Mouse (Mus musculus): ENCODE measurements around the gene Nrxn3. TPM values are rescaled to one million over a fixed set of nuclear protein-coding genes. Genes with fewer than 3 reads are reported as not detected.

Nrxn3 gene
- polyA plus RNA-seq, 1 experiment from 2014 or later = 6.9 TPM

GRCm38 (mm10) chr12:88957431-88957830 lies 234.8 kb downstream of the Nrxn3 start:
- no peaks in the 10 kb centered on the region for H3K27me3 ChIP-seq (ENCODE audit: poor library complexity, severe bottlenecking)
- no peaks in the 10 kb centered on the region for H3K36me3 ChIP-seq (replicated peaks)
- H3K4me3 ChIP-seq = no peak overlapping the region
- H3K27ac ChIP-seq = no peak overlapping the region
- 79% methylated on average over 3 of the region's 3 CpGs for WGBS
- H3K9me3 ChIP-seq = no peaks in the 10 kb centered on the region
- H3K4me1 ChIP-seq = no peaks in the 10 kb centered on the region
- no peak for DNase-seq (ENCODE audit: extremely low spot score, low spot score)

GRCm38 (mm10) chr12:88960817-88961216 lies 238.1 kb downstream of the Nrxn3 start:
- no peaks in the 10 kb centered on the region for H3K9me3 ChIP-seq
- DNase-seq (ENCODE audit: extremely low spot score, low spot score) = no peak
- H3K27ac ChIP-seq = no peak overlapping the region
- H3K36me3 ChIP-seq (replicated peaks) = no peaks in the 10 kb centered on the region
- H3K27me3 ChIP-seq (ENCODE audit: poor library complexity, severe bottlenecking) = no peaks in the 10 kb centered on the region
- H3K4me1 ChIP-seq = no peaks in the 10 kb centered on the region
- WGBS = 95% methylated on average over 1 of the region's 1 CpGs
- no peak overlapping the region for H3K4me3 ChIP-seq

GRCm38 (mm10) chr12:88966329-88966728 lies 243.7 kb downstream of the Nrxn3 start:
- no peak overlapping the region for H3K27ac ChIP-seq
- no peak for DNase-seq (ENCODE audit: extremely low spot score, low spot score)
- H3K4me3 ChIP-seq = no peak overlapping the region
- H3K36me3 ChIP-seq (replicated peaks) = no peaks in the 10 kb centered on the region
- H3K4me1 ChIP-seq = no peaks in the 10 kb centered on the region
- 85% methylated on average over 4 of the region's 4 CpGs for WGBS
- no peaks in the 10 kb centered on the region for H3K9me3 ChIP-seq
- no peaks in the 10 kb centered on the region for H3K27me3 ChIP-seq (ENCODE audit: poor library complexity, severe bottlenecking)

GRCm38 (mm10) chr12:88976621-88977020 lies 253.9 kb downstream of the Nrxn3 start:
- Histone ChIP-seq H3K9me3 (no peaks in the 10 kb centered on the region), H3K27me3 (ENCODE audit: poor library complexity, severe bottlenecking) (no peaks in the 10 kb centered on the region), H3K27ac (no peak overlapping the region), H3K4me1 (no peaks in the 10 kb centered on the region), H3K4me3 (no peak overlapping the region), H3K36me3 (replicated peaks) (no peaks in the 10 kb centered on the region)
- 100% methylated on average over 2 of the region's 2 CpGs for WGBS
- no peak for DNase-seq (ENCODE audit: extremely low spot score, low spot score)

GRCm38 (mm10) chr12:88983688-88984330 lies 261.1 kb downstream of the Nrxn3 start:
- no peaks in the 10 kb centered on the region for H3K27me3 ChIP-seq (ENCODE audit: poor library complexity, severe bottlenecking)
- H3K4me1 ChIP-seq = peaks cover 30% of the 10 kb centered on the region
- no peaks in the 10 kb centered on the region for H3K36me3 ChIP-seq (replicated peaks)
- H3K9me3 ChIP-seq = no peaks in the 10 kb centered on the region
- WGBS = 37% methylated on average over 10 of the region's 10 CpGs
- peak; percentile 23 for DNase-seq (ENCODE audit: extremely low spot score, low spot score)
- H3K4me3 ChIP-seq = no peak overlapping the region
- H3K27ac ChIP-seq = peak overlapping the region; percentile 62

- Histone ChIP-seq H3K9me3 (no peaks in the 10 kb centered on the region), H3K27ac (peak overlapping the region; percentile 67), H3K4me1 (peaks cover 30% of the 10 kb centered on the region), H3K36me3 (replicated peaks) (no peaks in the 10 kb centered on the region), H3K27me3 (ENCODE audit: poor library complexity, severe bottlenecking) (no peaks in the 10 kb centered on the region), H3K4me3 (peak overlapping the region; percentile 12; the same call in 1 of the 2 replicates)
- DNase-seq (ENCODE audit: extremely low spot score, low spot score) = no peak
- 11% methylated on average over 8 of the region's 8 CpGs for WGBS
Measured at GRCm38 (mm10) chr12:88984375-88984774, 261.7 kb downstream of the Nrxn3 start.

- WGBS = 34% methylated on average over 5 of the region's 5 CpGs
- Histone ChIP-seq H3K4me1 (peaks cover 30% of the 10 kb centered on the region), H3K36me3 (replicated peaks) (no peaks in the 10 kb centered on the region), H3K4me3 (0 out of 2 replicates have a peak overlapping the region, but pooled peaks have one; percentile 12), H3K27ac (peak overlapping the region; percentile 67), H3K27me3 (ENCODE audit: poor library complexity, severe bottlenecking) (no peaks in the 10 kb centered on the region), H3K9me3 (no peaks in the 10 kb centered on the region)
- no peak for DNase-seq (ENCODE audit: extremely low spot score, low spot score)
Measured at GRCm38 (mm10) chr12:88984804-88985203, 262.1 kb downstream of the Nrxn3 start.

GRCm38 (mm10) chr12:88987046-88987445 lies 264.4 kb downstream of the Nrxn3 start:
- 58% methylated on average over 4 of the region's 4 CpGs for WGBS
- no peaks in the 10 kb centered on the region for H3K36me3 ChIP-seq (replicated peaks)
- H3K27me3 ChIP-seq (ENCODE audit: poor library complexity, severe bottlenecking) = no peaks in the 10 kb centered on the region
- H3K9me3 ChIP-seq = no peaks in the 10 kb centered on the region
- no peak overlapping the region for H3K4me3 ChIP-seq
- peaks cover 30% of the 10 kb centered on the region for H3K4me1 ChIP-seq
- DNase-seq (ENCODE audit: extremely low spot score, low spot score) = no peak
- no peak overlapping the region for H3K27ac ChIP-seq

- no peak overlapping the region for H3K27ac ChIP-seq
- H3K4me1 ChIP-seq = no peaks in the 10 kb centered on the region
- H3K9me3 ChIP-seq = no peaks in the 10 kb centered on the region
- H3K36me3 ChIP-seq (replicated peaks) = no peaks in the 10 kb centered on the region
- no peak overlapping the region for H3K4me3 ChIP-seq
- no peak for DNase-seq (ENCODE audit: extremely low spot score, low spot score)
- H3K27me3 ChIP-seq (ENCODE audit: poor library complexity, severe bottlenecking) = no peaks in the 10 kb centered on the region
- 94% methylated on average over 5 of the region's 5 CpGs for WGBS
Measured at GRCm38 (mm10) chr12:88990753-88991152, 268.1 kb downstream of the Nrxn3 start.

GRCm38 (mm10) chr12:88992141-88992540 lies 269.5 kb downstream of the Nrxn3 start:
- Histone ChIP-seq H3K4me1 (no peaks in the 10 kb centered on the region), H3K9me3 (no peaks in the 10 kb centered on the region), H3K36me3 (replicated peaks) (no peaks in the 10 kb centered on the region), H3K4me3 (no peak overlapping the region), H3K27ac (no peak overlapping the region), H3K27me3 (ENCODE audit: poor library complexity, severe bottlenecking) (no peaks in the 10 kb centered on the region)
- no peak for DNase-seq (ENCODE audit: extremely low spot score, low spot score)
- 3% methylated on average over 2 of the region's 2 CpGs for WGBS

- H3K27ac ChIP-seq = no peak overlapping the region
- no peaks in the 10 kb centered on the region for H3K36me3 ChIP-seq (replicated peaks)
- no peak overlapping the region for H3K4me3 ChIP-seq
- no peaks in the 10 kb centered on the region for H3K4me1 ChIP-seq
- no peaks in the 10 kb centered on the region for H3K9me3 ChIP-seq
- WGBS = 94% methylated on average over 4 of the region's 4 CpGs
- no peak for DNase-seq (ENCODE audit: extremely low spot score, low spot score)
- no peaks in the 10 kb centered on the region for H3K27me3 ChIP-seq (ENCODE audit: poor library complexity, severe bottlenecking)
Measured at GRCm38 (mm10) chr12:88993788-88994187, 271.1 kb downstream of the Nrxn3 start.

- H3K27me3 ChIP-seq (ENCODE audit: poor library complexity, severe bottlenecking) = no peaks in the 10 kb centered on the region
- no peak overlapping the region for H3K27ac ChIP-seq
- no peaks in the 10 kb centered on the region for H3K36me3 ChIP-seq (replicated peaks)
- peaks cover 7% of the 10 kb centered on the region for H3K4me1 ChIP-seq
- DNase-seq (ENCODE audit: extremely low spot score, low spot score) = no peak
- WGBS = 90% methylated on average over 1 of the region's 1 CpGs
- no peaks in the 10 kb centered on the region for H3K9me3 ChIP-seq
- no peak overlapping the region for H3K4me3 ChIP-seq
Measured at GRCm38 (mm10) chr12:89016436-89016835, 293.8 kb downstream of the Nrxn3 start.

GRCm38 (mm10) chr12:89025180-89025579 lies 302.5 kb downstream of the Nrxn3 start:
- 94% methylated on average over 1 of the region's 1 CpGs for WGBS
- Histone ChIP-seq H3K4me1 (peaks cover 7% of the 10 kb centered on the region), H3K9me3 (no peaks in the 10 kb centered on the region), H3K4me3 (no peak overlapping the region), H3K27me3 (ENCODE audit: poor library complexity, severe bottlenecking) (no peaks in the 10 kb centered on the region), H3K36me3 (replicated peaks) (no peaks in the 10 kb centered on the region), H3K27ac (no peak overlapping the region)
- no peak for DNase-seq (ENCODE audit: extremely low spot score, low spot score)

All from forebrain, embryonic 10.5 days (tissue).